Mouse (Mus musculus) brain, embryonic 14.5 days (tissue): ENCODE results near the gene Khk.

Source experiments
- CTCF ChIP-seq: fragments of 200-500 bp; IDR thresholded peaks from 2 replicates; pipeline ENCODE4 v1.5.1; 2012; ENCODE audit warnings: inconsistent platforms, mild to moderate bottlenecking, moderate library complexity, borderline replicate concordance; ENCODE audit not compliant: insufficient read depth, insufficient read length; ENCODE audit errors: extremely low read depth
- POLR2A ChIP-seq: fragments of 200-500 bp; IDR thresholded peaks from 2 replicates; pipeline ENCODE4 v1.6.1; 2012; ENCODE audit warnings: mild to moderate bottlenecking, inconsistent platforms, borderline replicate concordance; ENCODE audit not compliant: poor library complexity, insufficient read depth, insufficient read length, severe bottlenecking; ENCODE audit errors: extremely low read depth

- no peak for TF ChIP-seq CTCF
- TF ChIP-seq POLR2A = peak; percentile 77
Observed at GRCm38 (mm10) chr5:30907413-30908059, 13.7 kb upstream of the Khk start, which contains the start of gene Ost4.
